Mouse (Mus musculus): ENCODE results near the gene Cacna1e.

The Cacna1e gene

GRCm38 (mm10) chr1:154884275-154885206, at the start of gene Cacna1e:
TSS of gene Cacna1e (minus strand) at chr1:154884501.
- no peak for DNase-seq (ENCODE audit: low spot score in 2 of 2)

- no peak for DNase-seq (ENCODE audit: low spot score in 2 of 2)
These were observed 34.1 kb upstream of the Cacna1e start for GRCm38 (mm10) chr1:154918406-154918805.

- no peak for DNase-seq (ENCODE audit: low spot score in 2 of 2)
These were observed 33.1 kb upstream of the Cacna1e start for GRCm38 (mm10) chr1:154917438-154917837.

- DNase-seq (ENCODE audit: low spot score in 2 of 2) = no peak
These were observed 25.3 kb upstream of the Cacna1e start for GRCm38 (mm10) chr1:154909554-154909953.

GRCm38 (mm10) chr1:154897390-154897789, 13.1 kb upstream of the Cacna1e start:
- DNase-seq (ENCODE audit: low spot score in 2 of 2) = no peak

GRCm38 (mm10) chr1:154890244-154890643, 5.9 kb upstream of the Cacna1e start:
- DNase-seq (ENCODE audit: low spot score in 2 of 2) = no peak

- DNase-seq (ENCODE audit: low spot score in 2 of 2) = no peak
These were observed 4.2 kb upstream of the Cacna1e start for GRCm38 (mm10) chr1:154888495-154888894.

- no peak for DNase-seq (ENCODE audit: low spot score in 2 of 2)
These were observed 3.7 kb upstream of the Cacna1e start for GRCm38 (mm10) chr1:154888018-154888417.

- no peak for DNase-seq (ENCODE audit: low spot score in 2 of 2)
These were observed 3.2 kb upstream of the Cacna1e start for GRCm38 (mm10) chr1:154887546-154887945.

- no peak for DNase-seq (ENCODE audit: low spot score in 2 of 2)
These were observed 2.3 kb upstream of the Cacna1e start for GRCm38 (mm10) chr1:154886611-154887010.

- no peak for DNase-seq (ENCODE audit: low spot score in 2 of 2)
These were observed 877 bp upstream of the Cacna1e start for GRCm38 (mm10) chr1:154885207-154885548.

GRCm38 (mm10) chr1:154883596-154884191, 607 bp downstream of the Cacna1e start:
- no peak for DNase-seq (ENCODE audit: low spot score in 2 of 2)

GRCm38 (mm10) chr1:154865981-154866380, 18.3 kb downstream of the Cacna1e start:
- peak in 1 of 2 experiments; percentile 22 for DNase-seq (ENCODE audit: low spot score in 2 of 2)

GRCm38 (mm10) chr1:154861416-154861815, 22.9 kb downstream of the Cacna1e start:
- DNase-seq (ENCODE audit: low spot score in 2 of 2) = no peak

GRCm38 (mm10) chr1:154854564-154854963, 29.7 kb downstream of the Cacna1e start:
- no peak for DNase-seq (ENCODE audit: low spot score in 2 of 2)

GRCm38 (mm10) chr1:154850515-154851287, 33.6 kb downstream of the Cacna1e start:
- DNase-seq (ENCODE audit: low spot score in 2 of 2) = no peak

GRCm38 (mm10) chr1:154848683-154849579, 35.4 kb downstream of the Cacna1e start:
- DNase-seq (ENCODE audit: low spot score in 2 of 2) = no peak

- no peak for DNase-seq (ENCODE audit: low spot score in 2 of 2)
These were observed 37.4 kb downstream of the Cacna1e start for GRCm38 (mm10) chr1:154846900-154847299.

- DNase-seq (ENCODE audit: low spot score in 2 of 2) = no peak
These were observed 40.9 kb downstream of the Cacna1e start for GRCm38 (mm10) chr1:154843427-154843826.

GRCm38 (mm10) chr1:154842336-154842735, 42.0 kb downstream of the Cacna1e start:
- no peak for DNase-seq (ENCODE audit: low spot score in 2 of 2)

- no peak for DNase-seq (ENCODE audit: low spot score in 2 of 2)
These were observed 43.2 kb downstream of the Cacna1e start for GRCm38 (mm10) chr1:154841057-154841630.
